Mouse (Mus musculus) E14TG2a.4 (cell line): ENCODE results near the gene Plekhg3.

Experiments
- CTCF ChIP-seq: conservative IDR thresholded peaks from 2 replicates; pipeline ENCODE4 v1.5.1; 2014; ENCODE audit warnings: low read length
- NANOG ChIP-seq: IDR thresholded peaks from 2 replicates; pipeline ENCODE4 v1.6.1; 2014; ENCODE audit warnings: borderline replicate concordance, low read length, mixed read lengths

DNA sequence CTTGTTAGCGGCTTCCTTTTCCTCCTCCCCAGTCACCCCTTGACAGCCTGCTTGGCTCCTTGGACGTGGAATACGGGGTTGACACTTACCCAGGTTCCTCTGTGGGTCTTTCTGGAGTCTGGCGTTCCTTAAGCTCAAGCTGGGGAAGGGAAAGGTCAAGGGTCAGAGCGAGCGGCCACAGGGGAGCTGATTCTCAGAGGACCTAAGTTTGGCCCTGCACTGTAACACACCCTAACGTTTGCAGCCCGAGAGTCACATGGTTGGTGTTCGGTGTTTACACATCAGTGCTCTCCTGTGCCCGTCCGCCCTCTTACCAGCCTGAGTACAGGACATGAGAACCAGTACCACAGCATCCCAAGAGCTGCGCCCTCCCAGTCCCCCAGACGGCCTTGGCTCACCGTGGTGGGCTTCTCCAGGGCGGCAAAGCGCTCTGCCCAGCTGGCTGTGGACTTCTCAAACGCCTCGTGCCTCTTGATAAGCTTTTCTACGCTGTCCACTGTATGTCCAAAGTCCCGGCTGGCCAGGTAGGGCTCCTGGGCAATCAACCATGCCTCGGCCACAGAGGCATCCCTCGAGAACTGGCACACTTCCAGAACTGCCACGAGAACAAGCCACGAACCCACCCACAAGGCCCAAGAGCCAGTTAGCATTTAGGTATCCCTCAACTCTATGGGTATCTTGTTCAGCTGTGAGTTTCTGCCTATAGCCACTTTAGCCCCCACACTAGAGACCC is 67.7 kb downstream of the Plekhg3 start:
- TF ChIP-seq CTCF (no peak), NANOG (no peak)
